31 mouse cellular contexts compared by ENCODE assay signal in genomic region chr13:59691478-59691877, GRCm38 (mm10). TPM values are rescaled to one million over a fixed set of nuclear protein-coding genes. Genes with fewer than 3 reads are reported as not detected.
DNase-seq lines count a peak whose midpoint lies in the region; ATAC-seq and TF ChIP-seq lines count a peak whose summit lies in the region.
"Had no signal": no experiment of that assay in that cellular context is flagged by ENCODE, and none has a peak within 500 bp of the region (broad histone marks: within the 10 kb centered on the region; RNA-seq: fewer than 3 reads in every experiment).

No protein-coding gene starts in this region.

- H3K4me1 ChIP-seq in midbrain, embryonic 14.5 days (ENCODE audit: control insufficient read depth, insufficient read depth, low read length) = no peaks in the 10 kb centered on the region
- no peaks in the 10 kb centered on the region for H3K4me1 ChIP-seq in midbrain, embryonic 16.5 days (ENCODE audit: control insufficient read depth, insufficient read depth, low read length)
- H3K4me1 ChIP-seq in embryonic facial prominence, embryonic 10.5 days = no peaks in the 10 kb centered on the region
- H3K4me1 ChIP-seq: forebrain, embryonic 13.5 days; hindbrain, embryonic 15.5 days; intestine, embryonic 15.5 days; stomach, embryonic 15.5 days had no signal

- no peak for ATAC-seq in midbrain, embryonic 14.5 days (ENCODE audit: low FRiP score, low TSS enrichment)
- no peak for ATAC-seq in midbrain, embryonic 16.5 days
- no peak for ATAC-seq in granulocyte monocyte progenitor cell, adult 5-6 weeks (replicated peaks; ENCODE audit: poor library complexity, severe bottlenecking)
- ATAC-seq: forebrain, embryonic 13.5 days; intestine, embryonic 15.5 days had no signal

- peak; percentile 23 for DNase-seq in midbrain, embryonic 14.5 days
- DNase-seq in brain, embryonic 14.5 days (ENCODE audit: low read depth) = peak; percentile 6
- DNase-seq in embryonic facial prominence, embryonic 10.5 days (ENCODE audit: low spot score) = peak; percentile 21
- DNase-seq in layer of hippocampus, adult 11-12 months (ENCODE audit: low spot score) = no peak
- DNase-seq in heart, postnatal 25 days (ENCODE audit: low spot score) = no peak
- DNase-seq: adrenal gland, postnatal 25 days; cerebellum, adult 9-10 months; gastrocnemius, postnatal 10 days; heart, adult 11 months; heart, postnatal 10 days; kidney, adult 9 months; kidney, postnatal 25 days; liver, embryonic 13.5 days; lung, adult 2 months; lung, postnatal 14 days; thymus, postnatal 25 days had no signal

- no peaks in the 10 kb centered on the region for H3K9me3 ChIP-seq in midbrain, embryonic 14.5 days (ENCODE audit: control insufficient read depth, low read length)
- H3K9me3 ChIP-seq in midbrain, embryonic 16.5 days (replicated peaks; ENCODE audit: control insufficient read depth, low read length, poor library complexity, severe bottlenecking) = no peaks in the 10 kb centered on the region
- H3K9me3 ChIP-seq in embryonic facial prominence, embryonic 10.5 days = 0 out of 2 replicates have a peak, but pooled peaks cover 4% of the 10 kb centered on the region
- H3K9me3 ChIP-seq: forebrain, embryonic 13.5 days; heart, embryonic 12.5 days; hindbrain, embryonic 15.5 days; intestine, embryonic 15.5 days; liver, embryonic 13.5 days; stomach, embryonic 15.5 days had no signal

- no peak overlapping the region for H3K9ac ChIP-seq in midbrain, embryonic 14.5 days (replicated peaks; ENCODE audit: low read length)
- no peak overlapping the region for H3K9ac ChIP-seq in midbrain, embryonic 16.5 days (ENCODE audit: low read depth, low read length)
- H3K9ac ChIP-seq: forebrain, embryonic 13.5 days; heart, embryonic 12.5 days; hindbrain, embryonic 15.5 days; intestine, embryonic 15.5 days; liver, embryonic 13.5 days; stomach, embryonic 15.5 days had no signal

- intact Hi-C loops in heart, postnatal 25 days (cut with DNase I) = loop anchor here (5.0 kb wide), 1 partner anchor 36 kb away; no protein-coding TSS in a partner anchor

- TF ChIP-seq POLR2A in brain, embryonic 14.5 days (IDR thresholded peaks at IDR 0.05; ENCODE audit: borderline replicate concordance, extremely low read depth, insufficient read depth, insufficient read length, poor library complexity, severe bottlenecking) = no peak

- no peaks in the 10 kb centered on the region for H3K36me3 ChIP-seq in midbrain, embryonic 14.5 days (ENCODE audit: control insufficient read depth, insufficient read depth, low read length)
- H3K36me3 ChIP-seq in midbrain, embryonic 16.5 days (ENCODE audit: control insufficient read depth, insufficient read depth, low read length) = no peaks in the 10 kb centered on the region
- no peaks in the 10 kb centered on the region for H3K36me3 ChIP-seq in embryonic facial prominence, embryonic 10.5 days (replicated peaks)
- H3K36me3 ChIP-seq: heart, embryonic 12.5 days; hindbrain, embryonic 15.5 days; intestine, embryonic 15.5 days; liver, embryonic 13.5 days; stomach, embryonic 15.5 days had no signal

- H3K4me2 ChIP-seq in midbrain, embryonic 14.5 days (ENCODE audit: low read length) = no peak overlapping the region
- H3K4me2 ChIP-seq in midbrain, embryonic 16.5 days (ENCODE audit: low read length) = no peak overlapping the region
- H3K4me2 ChIP-seq: forebrain, embryonic 13.5 days; heart, embryonic 12.5 days; hindbrain, embryonic 15.5 days; intestine, embryonic 15.5 days; liver, embryonic 13.5 days; stomach, embryonic 15.5 days had no signal

- no peaks in the 10 kb centered on the region for H3K27me3 ChIP-seq in midbrain, embryonic 14.5 days (ENCODE audit: control insufficient read depth, insufficient read depth, low read length)
- H3K27me3 ChIP-seq in midbrain, embryonic 16.5 days (ENCODE audit: control insufficient read depth, insufficient read depth, low read depth, low read length) = no peaks in the 10 kb centered on the region
- H3K27me3 ChIP-seq in embryonic facial prominence, embryonic 10.5 days (replicated peaks; ENCODE audit: low read depth, poor library complexity, severe bottlenecking) = no peaks in the 10 kb centered on the region
- H3K27me3 ChIP-seq: forebrain, embryonic 13.5 days; heart, embryonic 12.5 days; hindbrain, embryonic 15.5 days; intestine, embryonic 15.5 days; stomach, embryonic 15.5 days had no signal

- TF ChIP-seq CTCF in brain, embryonic 14.5 days (IDR thresholded peaks at IDR 0.05; ENCODE audit: borderline replicate concordance, extremely low read depth, insufficient read depth, insufficient read length) = no peak

- no peak overlapping the region for H3K4me3 ChIP-seq in midbrain, embryonic 14.5 days (replicated peaks; ENCODE audit: low read depth, low read length)
- H3K4me3 ChIP-seq in midbrain, embryonic 16.5 days (ENCODE audit: low read depth, low read length) = no peak overlapping the region
- H3K4me3 ChIP-seq in embryonic facial prominence, embryonic 10.5 days = no peak overlapping the region
- H3K4me3 ChIP-seq: forebrain, embryonic 13.5 days; heart, embryonic 12.5 days; hindbrain, embryonic 15.5 days; intestine, embryonic 15.5 days; liver, embryonic 13.5 days; stomach, embryonic 15.5 days had no signal

- WGBS in midbrain, embryonic 14.5 days = 5% methylated on average over 10 of the region's 10 CpGs
- 22% methylated on average over 10 of the region's 10 CpGs for WGBS in midbrain, embryonic 16.5 days
- WGBS in embryonic facial prominence, embryonic 10.5 days = 49% methylated on average over 10 of the region's 10 CpGs

- no peak overlapping the region for H3K27ac ChIP-seq in midbrain, embryonic 14.5 days (replicated peaks; ENCODE audit: low read depth, low read length)
- no peak overlapping the region for H3K27ac ChIP-seq in midbrain, embryonic 16.5 days (ENCODE audit: low read length)
- no peak overlapping the region for H3K27ac ChIP-seq in embryonic facial prominence, embryonic 10.5 days (replicated peaks)
- H3K27ac ChIP-seq: forebrain, embryonic 13.5 days; hindbrain, embryonic 15.5 days; intestine, embryonic 15.5 days; liver, embryonic 13.5 days; stomach, embryonic 15.5 days had no signal

RNA-seq across cellular contexts. Expression of gene 4921517D22Rik, which starts 2.4 kb away (rescaled TPM):
- not detected in 2 replicates for polyA plus RNA-seq in midbrain, embryonic 14.5 days (2014; fragmentation: Nextera tagmentation; extraction: Ambion mirVana)
- polyA plus RNA-seq in midbrain, embryonic 16.5 days (2015; fragmentation: Nextera tagmentation; extraction: Ambion mirVana) = not detected in 2 replicates
- polyA plus RNA-seq in brain, embryonic 14.5 days (2012; rRNA removed) = not detected in 2 replicates
- not detected in 2 replicates for polyA plus RNA-seq in embryonic facial prominence, embryonic 10.5 days (2016; fragmentation: Nextera tagmentation; extraction: Ambion mirVana)
- total RNA-seq in heart, postnatal 25 days (2021) = not detected
- not detected in 2 replicates for total RNA-seq in granulocyte monocyte progenitor cell, adult 5-6 weeks (2014; fragmentation: Nextera tagmentation)
- not detected in 2 replicates for total RNA-seq in granulocyte monocyte progenitor cell, adult 5-6 weeks (2017)
- total RNA-seq: adrenal gland, postnatal 25 days; common myeloid progenitor, adult 5-6 weeks; gastrocnemius, postnatal 10 days; heart, postnatal 10 days; layer of hippocampus, adult 8-10 months; left cerebral cortex, adult 18-20 months; left cerebral cortex, postnatal 25 days; megakaryocyte progenitor cell, adult 5-6 weeks had no signal
- polyA plus RNA-seq: C2C12; embryonic facial prominence, embryonic 14.5 days; forebrain, embryonic 13.5 days; heart, embryonic 12.5 days; hindbrain, embryonic 15.5 days; intestine, embryonic 15.5 days; limb, embryonic 14.5 days; liver, embryonic 13.5 days; lung, adult 2 months; stomach, embryonic 15.5 days had no signal

RNA-seq across cellular contexts. Expression of gene Golm1, which starts 15.9 kb away (rescaled TPM):
- polyA plus RNA-seq in midbrain, embryonic 14.5 days (2014; fragmentation: Nextera tagmentation; extraction: Ambion mirVana) = 27.5 and 46.0 TPM in 2 replicates
- polyA plus RNA-seq in midbrain, embryonic 16.5 days (2015; fragmentation: Nextera tagmentation; extraction: Ambion mirVana) = 18.4 and 27.3 TPM in 2 replicates
- polyA plus RNA-seq in brain, embryonic 14.5 days (2012; rRNA removed) = 25.3 and 25.8 TPM in 2 replicates
- 99.3 and 115 TPM in 2 replicates for polyA plus RNA-seq in embryonic facial prominence, embryonic 10.5 days (2016; fragmentation: Nextera tagmentation; extraction: Ambion mirVana)
- 10 to 100 TPM; 16.2 to 18.3 TPM for total RNA-seq in heart, postnatal 25 days (2021)
- total RNA-seq in granulocyte monocyte progenitor cell, adult 5-6 weeks (2014; fragmentation: Nextera tagmentation) = 7.2 and 11.5 TPM in 2 replicates
- total RNA-seq in granulocyte monocyte progenitor cell, adult 5-6 weeks (2017) = 12.4 and 16.0 TPM in 2 replicates

RNA-seq across cellular contexts. Expression of gene Spata31d1a, which starts 18.7 kb away (rescaled TPM):
- polyA plus RNA-seq in midbrain, embryonic 14.5 days (2014; fragmentation: Nextera tagmentation; extraction: Ambion mirVana) = 0.19 TPM in 1 of 2 replicates, not detected in the other
- polyA plus RNA-seq in midbrain, embryonic 16.5 days (2015; fragmentation: Nextera tagmentation; extraction: Ambion mirVana) = 0.16 and 0.30 TPM in 2 replicates
- 0.01 and 0.04 TPM in 2 replicates for polyA plus RNA-seq in brain, embryonic 14.5 days (2012; rRNA removed)
- polyA plus RNA-seq in embryonic facial prominence, embryonic 10.5 days (2016; fragmentation: Nextera tagmentation; extraction: Ambion mirVana) = 0.02 and 0.14 TPM in 2 replicates
- total RNA-seq in heart, postnatal 25 days (2021) = not detected
- total RNA-seq in granulocyte monocyte progenitor cell, adult 5-6 weeks (2014; fragmentation: Nextera tagmentation) = not detected in 2 replicates
- not detected in 2 replicates for total RNA-seq in granulocyte monocyte progenitor cell, adult 5-6 weeks (2017)
- total RNA-seq: adrenal gland, postnatal 25 days; common myeloid progenitor, adult 5-6 weeks; gastrocnemius, postnatal 10 days; heart, postnatal 10 days; megakaryocyte progenitor cell, adult 5-6 weeks had no signal
- polyA plus RNA-seq: C2C12; heart, embryonic 12.5 days; hindbrain, embryonic 15.5 days; intestine, embryonic 15.5 days; lung, adult 2 months; stomach, embryonic 15.5 days had no signal

RNA-seq across cellular contexts. Expression of gene Spata31d1b, which starts 20.6 kb away (rescaled TPM):
- polyA plus RNA-seq in midbrain, embryonic 14.5 days (2014; fragmentation: Nextera tagmentation; extraction: Ambion mirVana) = not detected in 2 replicates
- polyA plus RNA-seq in midbrain, embryonic 16.5 days (2015; fragmentation: Nextera tagmentation; extraction: Ambion mirVana) = not detected in 2 replicates
- 0.01 and 0.03 TPM in 2 replicates for polyA plus RNA-seq in brain, embryonic 14.5 days (2012; rRNA removed)
- not detected in 2 replicates for polyA plus RNA-seq in embryonic facial prominence, embryonic 10.5 days (2016; fragmentation: Nextera tagmentation; extraction: Ambion mirVana)
- total RNA-seq in heart, postnatal 25 days (2021) = not detected
- total RNA-seq in granulocyte monocyte progenitor cell, adult 5-6 weeks (2014; fragmentation: Nextera tagmentation) = not detected in 2 replicates
- not detected in 2 replicates for total RNA-seq in granulocyte monocyte progenitor cell, adult 5-6 weeks (2017)
- total RNA-seq: adrenal gland, postnatal 25 days; common myeloid progenitor, adult 5-6 weeks; gastrocnemius, postnatal 10 days; heart, postnatal 10 days; megakaryocyte progenitor cell, adult 5-6 weeks had no signal
- polyA plus RNA-seq: C2C12; forebrain, embryonic 13.5 days; heart, embryonic 12.5 days; hindbrain, embryonic 15.5 days; intestine, embryonic 15.5 days; liver, embryonic 13.5 days; lung, adult 2 months; stomach, embryonic 15.5 days had no signal

RNA-seq across cellular contexts. Expression of gene Spata31d1d, which starts 40.1 kb away (rescaled TPM):
- not detected in 2 replicates for polyA plus RNA-seq in midbrain, embryonic 14.5 days (2014; fragmentation: Nextera tagmentation; extraction: Ambion mirVana)
- not detected in 2 replicates for polyA plus RNA-seq in midbrain, embryonic 16.5 days (2015; fragmentation: Nextera tagmentation; extraction: Ambion mirVana)
- 0.04 TPM in 1 of 2 replicates, not detected in the other for polyA plus RNA-seq in brain, embryonic 14.5 days (2012; rRNA removed)
- polyA plus RNA-seq in embryonic facial prominence, embryonic 10.5 days (2016; fragmentation: Nextera tagmentation; extraction: Ambion mirVana) = not detected in 2 replicates
- not detected for total RNA-seq in heart, postnatal 25 days (2021)
- not detected in 2 replicates for total RNA-seq in granulocyte monocyte progenitor cell, adult 5-6 weeks (2014; fragmentation: Nextera tagmentation)
- total RNA-seq in granulocyte monocyte progenitor cell, adult 5-6 weeks (2017) = not detected in 2 replicates
- total RNA-seq: adrenal gland, postnatal 25 days; common myeloid progenitor, adult 5-6 weeks; gastrocnemius, postnatal 10 days; heart, postnatal 10 days; layer of hippocampus, adult 8-10 months; left cerebral cortex, adult 18-20 months; left cerebral cortex, postnatal 25 days; megakaryocyte progenitor cell, adult 5-6 weeks had no signal
- polyA plus RNA-seq: C2C12; embryonic facial prominence, embryonic 14.5 days; forebrain, embryonic 13.5 days; heart, embryonic 12.5 days; hindbrain, embryonic 15.5 days; intestine, embryonic 15.5 days; liver, embryonic 13.5 days; lung, adult 2 months; stomach, embryonic 15.5 days had no signal

Comparison
In these comparisons a context has a peak if more than half of its experiments do, and no peak if none do; other contexts are left out.
1. DNase-seq: peak in midbrain, embryonic 14.5 days (single experiment), brain, embryonic 14.5 days (single experiment) and embryonic facial prominence, embryonic 10.5 days (single experiment); none in layer of hippocampus, adult 11-12 months (single experiment) and heart, postnatal 25 days (single experiment).